Mouse (Mus musculus): ENCODE data around the gene Ddx41. TPM values are rescaled to one million over a fixed set of nuclear protein-coding genes. Genes with fewer than 3 reads are reported as not detected.

The Ddx41 gene
- polyA plus RNA-seq, 1 experiment = 53.6 TPM

GRCm38 (mm10) chr13:55507877-55508276 is 28.6 kb downstream of the Ddx41 start:
- DNase-seq (ENCODE audit: low read depth) = no peak

- DNase-seq (ENCODE audit: low read depth) = no peak
These were observed 29.8 kb downstream of the Ddx41 start for GRCm38 (mm10) chr13:55506697-55507096.

- no peak for DNase-seq (ENCODE audit: low read depth)
These were observed 30.6 kb downstream of the Ddx41 start for GRCm38 (mm10) chr13:55505810-55506209.

GRCm38 (mm10) chr13:55504390-55504789 is 32.1 kb downstream of the Ddx41 start:
- DNase-seq (ENCODE audit: low read depth) = no peak

GRCm38 (mm10) chr13:55502405-55502804 is 34.1 kb downstream of the Ddx41 start:
- no peak for DNase-seq (ENCODE audit: low read depth)

GRCm38 (mm10) chr13:55500575-55500974 is 35.9 kb downstream of the Ddx41 start:
- no peak for DNase-seq (ENCODE audit: low read depth)

- no peak for DNase-seq (ENCODE audit: low read depth)
These were observed 37.6 kb downstream of the Ddx41 start for GRCm38 (mm10) chr13:55498906-55499305.

- DNase-seq (ENCODE audit: low read depth) = no peak
These were observed 39.8 kb downstream of the Ddx41 start for GRCm38 (mm10) chr13:55496661-55497060.

- DNase-seq (ENCODE audit: low read depth) = no peak
These were observed 40.8 kb downstream of the Ddx41 start for GRCm38 (mm10) chr13:55495702-55496101.

- DNase-seq (ENCODE audit: low read depth) = no peak
These were observed 41.4 kb downstream of the Ddx41 start for GRCm38 (mm10) chr13:55494883-55495621.

GRCm38 (mm10) chr13:55494257-55494656 is 42.2 kb downstream of the Ddx41 start:
- DNase-seq (ENCODE audit: low read depth) = no peak

GRCm38 (mm10) chr13:55487578-55488498 is 48.6 kb downstream of the Ddx41 start, which contains the start of gene Dbn1:
Gene Dbn1 (minus strand): TSS chr13:55488111.
- no peak for DNase-seq (ENCODE audit: low read depth)

- no peak for DNase-seq (ENCODE audit: low read depth)
These were observed 49.4 kb downstream of the Ddx41 start for GRCm38 (mm10) chr13:55486916-55487577.

- no peak for DNase-seq (ENCODE audit: low read depth)
These were observed 50.2 kb downstream of the Ddx41 start for GRCm38 (mm10) chr13:55486029-55486794.

GRCm38 (mm10) chr13:55484520-55485088 is 51.9 kb downstream of the Ddx41 start:
- DNase-seq (ENCODE audit: low read depth) = no peak

GRCm38 (mm10) chr13:55483593-55483992 is 52.9 kb downstream of the Ddx41 start:
- DNase-seq (ENCODE audit: low read depth) = no peak

- DNase-seq (ENCODE audit: low read depth) = no peak
These were observed 53.4 kb downstream of the Ddx41 start for GRCm38 (mm10) chr13:55483071-55483470.

- DNase-seq (ENCODE audit: low read depth) = no peak
These were observed 53.9 kb downstream of the Ddx41 start for GRCm38 (mm10) chr13:55482542-55482941.
